Mouse (Mus musculus) kidney, adult 10 weeks (tissue): ENCODE data around the gene Cyp2j7. TPM values are rescaled to one million over a fixed set of nuclear protein-coding genes. Genes with fewer than 3 reads are reported as not detected.

Experiments
- polyA plus RNA-seq: library from polyadenylated mRNA; stranded (reverse); fragments of 350-450 nt; fragmentation: Illumina TruSeq; extraction: RNeasy Lipid Tissue Mini Kit (QIAGEN cat#74804); gene quantifications from one replicate; pipeline ENCODE4 v1.2.3, GENCODE M21; 2014; ENCODE audit warnings: low read depth, low replicate concordance

The Cyp2j7 gene
- 3.0 TPM for polyA plus RNA-seq

GRCm38 (mm10) chr4:96236559-96236958, at the start of gene Cyp2j7:
Cyp2j7 (minus strand) TSS chr4:96236659.

Other genes with a start within 250 kb of the Cyp2j7 start
- 1.1 TPM for gene Cyp2j13, start 159.1 kb downstream of the Cyp2j7 start, polyA plus RNA-seq
- gene Cyp2j12, start 95.5 kb downstream of the Cyp2j7 start, polyA plus RNA-seq, result not detected
- 745 TPM for gene Cyp2j11, start 112.0 kb upstream of the Cyp2j7 start, polyA plus RNA-seq